Mouse (Mus musculus): ENCODE results near the gene Lhpp. TPM values are rescaled to one million over a fixed set of nuclear protein-coding genes. Genes with fewer than 3 reads are reported as not detected.

The Lhpp gene
- polyA plus RNA-seq, 1 experiment: 11.1 TPM

GRCm38 (mm10) chr7:132673931-132674755, 63.7 kb downstream of the Lhpp start:
- Histone ChIP-seq H3K27ac (replicated peaks; ENCODE audit: low read depth, low read length) (peak overlapping the region; percentile 53), H3K4me1 (ENCODE audit: control insufficient read depth, insufficient read depth, insufficient read length, low read length) (peaks cover 42% of the 10 kb centered on the region), H3K4me3 (ENCODE audit: insufficient read depth, low read depth, low read length) (no peak overlapping the region)

GRCm38 (mm10) chr7:132675922-132676321, 65.5 kb downstream of the Lhpp start:
- H3K4me1 ChIP-seq (ENCODE audit: control insufficient read depth, insufficient read depth, insufficient read length, low read length): peaks cover 25% of the 10 kb centered on the region
- no peak overlapping the region for H3K4me3 ChIP-seq (ENCODE audit: insufficient read depth, low read depth, low read length)
- H3K27ac ChIP-seq (replicated peaks; ENCODE audit: low read depth, low read length): no peak overlapping the region

- Histone ChIP-seq H3K27ac (replicated peaks; ENCODE audit: low read depth, low read length) (no peak overlapping the region), H3K4me1 (ENCODE audit: control insufficient read depth, insufficient read depth, insufficient read length, low read length) (peaks cover 15% of the 10 kb centered on the region), H3K4me3 (ENCODE audit: insufficient read depth, low read depth, low read length) (no peak overlapping the region)
Observed at GRCm38 (mm10) chr7:132679117-132679516, 68.7 kb downstream of the Lhpp start.

GRCm38 (mm10) chr7:132679549-132679948, 69.1 kb downstream of the Lhpp start:
- H3K4me1 ChIP-seq (ENCODE audit: control insufficient read depth, insufficient read depth, insufficient read length, low read length): peaks cover 12% of the 10 kb centered on the region
- H3K4me3 ChIP-seq (ENCODE audit: insufficient read depth, low read depth, low read length): no peak overlapping the region

GRCm38 (mm10) chr7:132681296-132681695, 70.9 kb downstream of the Lhpp start:
- peaks cover 11% of the 10 kb centered on the region for H3K4me1 ChIP-seq (ENCODE audit: control insufficient read depth, insufficient read depth, insufficient read length, low read length)
- H3K4me3 ChIP-seq (ENCODE audit: insufficient read depth, low read depth, low read length): no peak overlapping the region
- H3K27ac ChIP-seq (replicated peaks; ENCODE audit: low read depth, low read length): no peak overlapping the region

More at GRCm38 (mm10) chr7:132679549-132679948, 69.1 kb downstream of the Lhpp start:
- no peak overlapping the region for H3K27ac ChIP-seq (replicated peaks; ENCODE audit: low read depth, low read length)

- peaks cover 14% of the 10 kb centered on the region for H3K4me1 ChIP-seq (ENCODE audit: control insufficient read depth, insufficient read depth, insufficient read length, low read length)
Observed at GRCm38 (mm10) chr7:132681831-132682230, 71.4 kb downstream of the Lhpp start.

GRCm38 (mm10) chr7:132682336-132682735, 71.9 kb downstream of the Lhpp start:
- no peak overlapping the region for H3K27ac ChIP-seq (replicated peaks; ENCODE audit: low read depth, low read length)
- no peak overlapping the region for H3K4me3 ChIP-seq (ENCODE audit: insufficient read depth, low read depth, low read length)

More at GRCm38 (mm10) chr7:132681831-132682230, 71.4 kb downstream of the Lhpp start:
- Histone ChIP-seq H3K4me3 (ENCODE audit: insufficient read depth, low read depth, low read length) (no peak overlapping the region), H3K27ac (replicated peaks; ENCODE audit: low read depth, low read length) (no peak overlapping the region)

GRCm38 (mm10) chr7:132682901-132683300, 72.5 kb downstream of the Lhpp start:
- no peak overlapping the region for H3K4me3 ChIP-seq (ENCODE audit: insufficient read depth, low read depth, low read length)
- peaks cover 24% of the 10 kb centered on the region for H3K4me1 ChIP-seq (ENCODE audit: control insufficient read depth, insufficient read depth, insufficient read length, low read length)
- no peak overlapping the region for H3K27ac ChIP-seq (replicated peaks; ENCODE audit: low read depth, low read length)

More at GRCm38 (mm10) chr7:132682336-132682735, 71.9 kb downstream of the Lhpp start:
- peaks cover 18% of the 10 kb centered on the region for H3K4me1 ChIP-seq (ENCODE audit: control insufficient read depth, insufficient read depth, insufficient read length, low read length)

GRCm38 (mm10) chr7:132683923-132684322, 73.5 kb downstream of the Lhpp start:
- H3K4me3 ChIP-seq (ENCODE audit: insufficient read depth, low read depth, low read length): no peak overlapping the region
- no peak overlapping the region for H3K27ac ChIP-seq (replicated peaks; ENCODE audit: low read depth, low read length)
- H3K4me1 ChIP-seq (ENCODE audit: control insufficient read depth, insufficient read depth, insufficient read length, low read length): peaks cover 34% of the 10 kb centered on the region

GRCm38 (mm10) chr7:132686515-132686914, 76.1 kb downstream of the Lhpp start:
- no peak overlapping the region for H3K4me3 ChIP-seq (ENCODE audit: insufficient read depth, low read depth, low read length)
- peaks cover 52% of the 10 kb centered on the region for H3K4me1 ChIP-seq (ENCODE audit: control insufficient read depth, insufficient read depth, insufficient read length, low read length)
- no peak overlapping the region for H3K27ac ChIP-seq (replicated peaks; ENCODE audit: low read depth, low read length)

- Histone ChIP-seq H3K4me1 (ENCODE audit: control insufficient read depth, insufficient read depth, insufficient read length, low read length) (peaks cover 59% of the 10 kb centered on the region), H3K4me3 (ENCODE audit: insufficient read depth, low read depth, low read length) (no peak overlapping the region), H3K27ac (replicated peaks; ENCODE audit: low read depth, low read length) (peak overlapping the region; percentile 40)
Observed at GRCm38 (mm10) chr7:132687897-132688296, 77.5 kb downstream of the Lhpp start.

- Histone ChIP-seq H3K4me3 (ENCODE audit: insufficient read depth, low read depth, low read length) (no peak overlapping the region), H3K27ac (replicated peaks; ENCODE audit: low read depth, low read length) (0 out of 2 replicates have a peak overlapping the region, but pooled peaks have one; percentile 40), H3K4me1 (ENCODE audit: control insufficient read depth, insufficient read depth, insufficient read length, low read length) (peaks cover 51% of the 10 kb centered on the region)
Observed at GRCm38 (mm10) chr7:132688721-132689120, 78.3 kb downstream of the Lhpp start.

GRCm38 (mm10) chr7:132689722-132690121, 79.3 kb downstream of the Lhpp start:
- Histone ChIP-seq H3K4me3 (ENCODE audit: insufficient read depth, low read depth, low read length) (no peak overlapping the region), H3K27ac (replicated peaks; ENCODE audit: low read depth, low read length) (no peak overlapping the region), H3K4me1 (ENCODE audit: control insufficient read depth, insufficient read depth, insufficient read length, low read length) (peaks cover 48% of the 10 kb centered on the region)

- Histone ChIP-seq H3K4me3 (ENCODE audit: insufficient read depth, low read depth, low read length) (no peak overlapping the region), H3K4me1 (ENCODE audit: control insufficient read depth, insufficient read depth, insufficient read length, low read length) (peaks cover 48% of the 10 kb centered on the region), H3K27ac (replicated peaks; ENCODE audit: low read depth, low read length) (no peak overlapping the region)
Observed at GRCm38 (mm10) chr7:132690716-132691472, 80.5 kb downstream of the Lhpp start.

GRCm38 (mm10) chr7:132692719-132693118, 82.3 kb downstream of the Lhpp start:
- Histone ChIP-seq H3K27ac (replicated peaks; ENCODE audit: low read depth, low read length) (no peak overlapping the region), H3K4me3 (ENCODE audit: insufficient read depth, low read depth, low read length) (no peak overlapping the region), H3K4me1 (ENCODE audit: control insufficient read depth, insufficient read depth, insufficient read length, low read length) (peaks cover 47% of the 10 kb centered on the region)

Measured in brown adipose tissue, adult 24 weeks (tissue).